Mouse (Mus musculus) lung, embryonic 14.5 days (tissue): ENCODE results near the gene Hmmr. TPM values are rescaled to one million over a fixed set of nuclear protein-coding genes. Genes with fewer than 3 reads are reported as not detected.

Experiments
- ATAC-seq: fragments of 200-750 bp; cut with Nextera tagmentation; 2 replicates; pipeline ENCODE4 v1.8.0; 2017; ENCODE audit warnings: mild to moderate bottlenecking, moderate TSS enrichment, moderate library complexity; ENCODE audit not compliant: insufficient read depth
- DNase-seq: peaks from one replicate; pipeline ENCODE4 v3.0.0-alpha.2; 2015
- H3K27ac ChIP-seq: fragments of 300-500 bp; sonication (generic); 2 replicates; pipeline ENCODE4 v1.5.1; 2014; ENCODE audit warnings: low read depth, mild to moderate bottlenecking, moderate library complexity
- H3K27me3 ChIP-seq: fragments of 300-500 bp; sonication (generic); 2 replicates; pipeline ENCODE4 v1.6.1; 2014; ENCODE audit warnings: low read length, control low read depth; ENCODE audit not compliant: insufficient read depth
- H3K36me3 ChIP-seq: fragments of 300-500 bp; sonication (generic); 2 replicates; pipeline ENCODE4 v1.6.1; 2014; ENCODE audit warnings: control low read depth; ENCODE audit not compliant: insufficient read depth
- H3K4me1 ChIP-seq: fragments of 300-500 bp; sonication (generic); 2 replicates; pipeline ENCODE4 v1.6.1; 2014; ENCODE audit warnings: antibody characterized with exemption, control low read depth; ENCODE audit not compliant: insufficient read depth
- H3K4me2 ChIP-seq: fragments of 300-500 bp; sonication (generic); 2 replicates; pipeline ENCODE4 v1.6.1; 2014; ENCODE audit warnings: mild to moderate bottlenecking
- H3K4me3 ChIP-seq: fragments of 300-500 bp; sonication (generic); 2 replicates; pipeline ENCODE4 v1.5.1; 2014; ENCODE audit warnings: low read depth, low read length
- H3K9ac ChIP-seq: fragments of 300-500 bp; sonication (generic); 2 replicates; pipeline ENCODE4 v1.6.1; 2014
- H3K9me3 ChIP-seq: fragments of 300-500 bp; sonication (generic); 2 replicates; pipeline ENCODE4 v1.6.1; 2016; ENCODE audit warnings: low read depth, low read length, control low read depth
- CTCF ChIP-seq: IDR thresholded peaks from 2 replicates; pipeline ENCODE4 v1.5.1; 2016; ENCODE audit warnings: antibody characterized with exemption, low read depth
- WGBS: fragments of 180-500 bp; shearing (Covaris S2); extraction: QIAGEN DNeasy Blood & Tissue Kit; methylation state at CpG from one replicate; pipeline ENCODE4 v1.1.7; 2014; 5-methylcytosine and 5-hydroxymethylcytosine counted together
- polyA plus RNA-seq: library from polyadenylated mRNA; unstranded; fragments of >200 nt; fragmentation: Nextera tagmentation; extraction: Ambion mirVana; gene quantifications from 2 replicates; pipeline ENCODE4 v1.2.1, GENCODE M21; 2014

Hmmr gene
- polyA plus RNA-seq, 1 experiment from 2014 or later, result 63.7 TPM

- ATAC-seq (no peak), DNase-seq (no peak)
- H3K4me3 ChIP-seq, result peak within 1 kb of the TSS; percentile 83
- peak within 1 kb of the TSS; percentile 84 for H3K9ac ChIP-seq
- no peak for TF ChIP-seq CTCF
- no peaks in the 10 kb centered on the region for H3K9me3 ChIP-seq
- peak within 1 kb of the TSS; percentile 80 for H3K4me2 ChIP-seq
- H3K36me3 ChIP-seq, result no peaks in the 10 kb centered on the region
- H3K27ac ChIP-seq, result peak within 1 kb of the TSS; percentile 98
- peaks cover 9% of the 10 kb centered on the region; the same call in 1 of the 2 replicates for H3K4me1 ChIP-seq
- 82% methylated on average over 9 of the region's 9 CpGs for WGBS
- no peaks in the 10 kb centered on the region for H3K27me3 ChIP-seq
These were observed 38.1 kb downstream of the Hmmr start, which contains the start of gene Mat2b for GRCm38 (mm10) chr11:40695103-40695502. TSS of gene Mat2b (minus strand) at chr11:40695203.

GRCm38 (mm10) chr11:40694311-40695087 is 38.7 kb downstream of the Hmmr start:
- H3K36me3 ChIP-seq, result no peaks in the 10 kb centered on the region
- peak; percentile 52 for ATAC-seq
- under 1% methylated on average over 31 of the region's 31 CpGs for whole genome bisulfite sequencing

DNA sequence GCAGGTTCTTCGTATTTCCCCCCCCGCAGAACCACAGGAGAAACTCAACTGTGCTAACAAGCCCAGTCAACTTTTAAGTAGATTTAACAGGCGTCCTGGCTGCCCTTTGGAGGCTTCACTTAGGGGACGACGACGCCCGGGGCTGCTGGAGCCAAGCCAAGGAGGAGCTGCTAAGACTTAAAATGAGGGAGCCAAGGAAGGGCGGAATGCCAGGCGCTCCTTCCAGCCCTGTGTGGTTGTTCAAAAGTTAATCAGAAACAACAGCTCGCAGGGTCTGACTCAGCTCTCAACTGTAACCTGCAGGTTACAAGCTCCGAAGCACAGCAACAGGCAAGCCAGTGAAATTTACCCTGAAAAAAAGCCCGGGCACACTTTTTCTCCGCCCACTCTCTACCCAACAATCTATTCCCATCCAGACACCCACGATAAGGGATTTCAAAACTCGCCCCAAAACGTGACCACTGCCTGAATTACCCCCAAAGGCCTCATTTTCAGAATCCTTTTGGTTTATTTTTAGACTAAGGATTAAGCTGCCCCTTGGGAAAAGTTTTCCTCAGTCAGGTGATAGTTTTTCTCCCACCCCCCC is 39.8 kb downstream of the Hmmr start:
- H3K4me2 ChIP-seq, result peak overlapping the region; percentile 80
- no peak for TF ChIP-seq CTCF
- DNase-seq (peak; percentile 90), ATAC-seq (peak; percentile 7; the same call in 1 of the 2 replicates)
- peak overlapping the region; percentile 98 for H3K27ac ChIP-seq
- H3K4me3 ChIP-seq, result peak overlapping the region; percentile 83
- no peaks in the 10 kb centered on the region for H3K9me3 ChIP-seq
- H3K9ac ChIP-seq, result peak overlapping the region; percentile 84
- under 1% methylated on average over 16 of the region's 16 CpGs for WGBS
- no peaks in the 10 kb centered on the region for H3K27me3 ChIP-seq
- H3K4me1 ChIP-seq, result peaks cover 9% of the 10 kb centered on the region; the same call in 1 of the 2 replicates
- no peaks in the 10 kb centered on the region for H3K36me3 ChIP-seq

More at GRCm38 (mm10) chr11:40694311-40695087, 38.7 kb downstream of the Hmmr start:
- peak overlapping the region; percentile 98 for H3K27ac ChIP-seq
- H3K4me2 ChIP-seq, result peak overlapping the region; percentile 80
- peaks cover 9% of the 10 kb centered on the region; the same call in 1 of the 2 replicates for H3K4me1 ChIP-seq
- H3K27me3 ChIP-seq, result no peaks in the 10 kb centered on the region
- H3K9ac ChIP-seq, result peak overlapping the region; percentile 84
- DNase-seq, result peak; percentile 87
- TF ChIP-seq CTCF, result no peak
- peak overlapping the region; percentile 83 for H3K4me3 ChIP-seq
- H3K9me3 ChIP-seq, result no peaks in the 10 kb centered on the region

DNA sequence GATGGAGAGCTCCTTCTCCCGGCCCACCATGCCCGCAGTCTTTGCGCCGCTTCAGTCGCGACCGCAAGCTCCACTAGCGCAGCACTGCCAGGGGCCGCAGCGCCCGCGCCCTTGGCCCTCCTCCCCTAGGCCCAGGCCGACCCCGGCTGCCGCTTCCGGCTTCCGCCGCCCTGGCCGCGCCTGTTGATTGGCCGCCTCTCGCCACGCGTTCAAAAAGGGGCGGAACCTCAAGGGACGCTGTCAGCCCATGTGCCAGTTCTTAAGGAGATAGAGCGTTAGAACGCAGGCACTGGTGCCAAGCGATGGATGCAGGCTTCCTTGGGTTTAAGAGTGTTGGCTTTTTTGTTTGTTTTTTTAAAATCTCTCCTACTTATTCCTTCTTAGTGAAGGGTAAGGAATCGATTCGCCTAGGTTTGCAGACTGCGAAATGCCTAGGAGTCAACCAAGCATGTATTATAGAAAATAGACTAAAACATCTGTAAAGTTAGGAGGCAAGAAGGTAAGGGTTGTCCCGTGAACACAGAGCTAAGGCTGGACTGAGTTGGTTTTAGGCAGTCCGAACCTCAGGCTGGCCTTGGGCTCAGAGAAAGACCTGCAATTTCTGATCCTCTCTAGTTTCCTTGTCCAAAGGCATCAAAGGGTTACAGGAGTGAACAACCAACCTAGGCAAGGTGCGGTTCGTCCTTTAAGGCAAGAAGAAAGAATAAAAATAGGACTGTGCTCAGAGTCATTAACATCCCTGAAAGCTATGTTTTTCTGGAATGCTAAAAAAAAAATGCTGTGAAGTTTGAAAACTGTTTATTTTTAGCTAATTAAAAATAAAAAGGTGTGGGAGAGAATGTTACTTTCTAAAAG is 40.5 kb downstream of the Hmmr start:
- under 1% methylated on average over 33 of the region's 36 CpGs for WGBS
- H3K9me3 ChIP-seq, result no peaks in the 10 kb centered on the region

GRCm38 (mm10) chr11:40692101-40692509 is 41.1 kb downstream of the Hmmr start:
- H3K36me3 ChIP-seq, result peaks cover 6% of the 10 kb centered on the region
- peaks cover 9% of the 10 kb centered on the region; the same call in 1 of the 2 replicates for H3K4me1 ChIP-seq
- peak overlapping the region; percentile 83 for H3K4me3 ChIP-seq
- H3K9me3 ChIP-seq, result no peaks in the 10 kb centered on the region
- WGBS, result under 1% methylated on average over 27 of the region's 28 CpGs
- TF ChIP-seq CTCF, result no peak
- H3K9ac ChIP-seq, result peak overlapping the region; percentile 84
- H3K4me2 ChIP-seq, result peak overlapping the region; percentile 80
- ATAC-seq, result peak; percentile 73
- no peaks in the 10 kb centered on the region for H3K27me3 ChIP-seq
- H3K27ac ChIP-seq, result peak overlapping the region; percentile 98
- DNase-seq, result peak; percentile 61

More for the DNA sequence above, 40.5 kb downstream of the Hmmr start:
- Histone ChIP-seq H3K27ac (peak overlapping the region; percentile 98), H3K9ac (peak overlapping the region; percentile 84), H3K36me3 (no peaks in the 10 kb centered on the region), H3K4me3 (peak overlapping the region; percentile 83), H3K27me3 (no peaks in the 10 kb centered on the region), H3K4me2 (peak overlapping the region; percentile 80), H3K4me1 (peaks cover 9% of the 10 kb centered on the region; the same call in 1 of the 2 replicates)
- no peak for TF ChIP-seq CTCF
- ATAC-seq (peak; percentile 96), DNase-seq (peak; percentile 97)

DNA sequence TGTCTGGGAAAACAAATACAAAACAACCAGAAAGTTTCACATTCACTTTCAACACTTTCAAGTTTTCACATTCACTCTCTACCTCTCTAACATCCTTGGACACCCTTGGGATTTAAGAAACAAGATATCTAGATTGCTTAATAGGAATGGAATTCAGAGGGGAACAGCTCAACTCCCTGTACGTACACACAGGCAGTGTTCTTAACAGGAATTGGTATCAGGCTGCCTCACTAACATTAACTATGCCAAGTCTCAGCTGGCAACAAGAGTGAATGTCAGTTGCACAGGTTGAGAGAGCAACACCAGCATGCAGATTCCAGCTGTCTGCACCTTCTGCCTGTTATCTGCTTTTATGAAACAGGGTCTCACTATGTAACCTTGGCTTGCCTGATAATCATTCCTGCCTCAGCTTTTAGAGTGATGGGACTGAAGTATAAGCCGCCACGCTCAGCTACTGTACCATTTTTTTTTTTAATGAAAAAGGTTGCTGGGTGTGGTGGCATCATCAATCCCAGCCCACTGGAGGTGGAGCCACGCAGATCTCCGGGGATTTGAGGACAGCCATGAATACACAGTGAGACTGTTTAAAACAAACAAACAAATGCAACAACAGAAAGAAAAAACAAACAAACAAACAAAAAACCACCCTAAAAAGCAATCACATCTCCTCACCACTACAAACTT is 42.6 kb downstream of the Hmmr start:
- Histone ChIP-seq H3K9me3 (no peaks in the 10 kb centered on the region), H3K4me1 (peaks cover 9% of the 10 kb centered on the region; the same call in 1 of the 2 replicates), H3K27ac (no peak overlapping the region), H3K9ac (no peak overlapping the region), H3K36me3 (peaks cover 20% of the 10 kb centered on the region), H3K27me3 (no peaks in the 10 kb centered on the region), H3K4me2 (peak overlapping the region; percentile 80), H3K4me3 (peak overlapping the region; percentile 10; the same call in 1 of the 2 replicates)
- ATAC-seq (no peak), DNase-seq (no peak)
- TF ChIP-seq CTCF, result no peak
- WGBS, result 59% methylated on average over 5 of the region's 5 CpGs
